Mouse (Mus musculus) CH12.LX (cell line): ENCODE results near the gene Myo15b. TPM values are rescaled to one million over a fixed set of nuclear protein-coding genes. Genes with fewer than 3 reads are reported as not detected.
A peak's percentile ranks its signal among the peaks of the same experiment; 100 is the strongest.

Source experiments
- DNase-seq: peaks from one replicate; pipeline ENCODE4 v3.0.0-alpha.2; 2013; ENCODE audit errors: extremely low read depth
- H3K27ac ChIP-seq: 2 replicates; pipeline ENCODE4 v1.5.1; 2012; ENCODE audit warnings: low read depth, mild to moderate bottlenecking, control low read depth, moderate library complexity; ENCODE audit not compliant: insufficient read depth
- H3K27me3 ChIP-seq: replicated peaks from 2 replicates; pipeline ENCODE3; 2012; ENCODE audit warnings: inconsistent platforms
- H3K36me3 ChIP-seq, 2 experiments: replicated peaks in 1 of 2; 2 replicates each; pipeline versions ENCODE3 to v1.6.1; 2012; ENCODE audit warnings: inconsistent platforms in 1 of 2, low read length in 1 of 2, mild to moderate bottlenecking in 1 of 2, mixed read lengths in 1 of 2, moderate library complexity in 1 of 2; ENCODE audit not compliant: control insufficient read depth in 1 of 2, insufficient read depth in 1 of 2
- H3K4me1 ChIP-seq, 2 experiments: 2 replicates each; pipeline ENCODE4 v1.6.1; 2012; ENCODE audit warnings: inconsistent platforms in 1 of 2, moderate library complexity in 1 of 2; ENCODE audit not compliant: insufficient read depth in 2 of 2, control insufficient read depth in 1 of 2
- H3K4me2 ChIP-seq: 2 replicates; pipeline ENCODE4 v1.6.1; 2012; ENCODE audit warnings: low read depth, mild to moderate bottlenecking, control low read depth; ENCODE audit not compliant: poor library complexity, insufficient read depth, severe bottlenecking
- H3K4me3 ChIP-seq, 3 experiments: fragments of 150-350 bp in 1 of 3; sonication (generic) in 1 of 3; replicated peaks in 1 of 3; 2 replicates each; pipeline versions ENCODE3 to v1.5.1; 2011 to 2012; ENCODE audit warnings: low read depth in 2 of 3, low read length in 2 of 3, mild to moderate bottlenecking in 2 of 3, moderate library complexity in 2 of 3, control low read depth in 1 of 3, improper control_type of control experiment in 1 of 3, inconsistent platforms in 1 of 3, mixed read lengths in 1 of 3; ENCODE audit not compliant: poor library complexity in 1 of 3
- H3K79me2 ChIP-seq: replicated peaks from 2 replicates; pipeline ENCODE4 v1.6.1; 2012; ENCODE audit warnings: mild to moderate bottlenecking, moderate library complexity; ENCODE audit not compliant: control insufficient read depth, poor library complexity, insufficient read depth, severe bottlenecking; ENCODE audit errors: extremely low read depth
- H3K9ac ChIP-seq: 2 replicates; pipeline ENCODE4 v1.6.1; 2012; ENCODE audit warnings: low read depth, mild to moderate bottlenecking, control low read depth, moderate library complexity; ENCODE audit not compliant: insufficient read depth
- H3K9me3 ChIP-seq: replicated peaks from 2 replicates; pipeline ENCODE3; 2012; ENCODE audit warnings: low read length, inconsistent platforms, mixed read lengths
- CHD2 ChIP-seq: IDR thresholded peaks from 2 replicates; pipeline ENCODE4 v1.6.1; 2011; ENCODE audit warnings: low read length, improper control_type of control experiment
- CTCF ChIP-seq, 2 experiments: IDR thresholded peaks in 1 of 2; conservative IDR thresholded peaks in 1 of 2; 2 replicates each; pipeline ENCODE4 v1.5.1; 2011 to 2012; ENCODE audit warnings: low read depth in 2 of 2, low read length in 2 of 2, improper control_type of control experiment in 1 of 2, inconsistent platforms in 1 of 2, mild to moderate bottlenecking in 1 of 2, moderate library complexity in 1 of 2
- EP300 ChIP-seq: IDR thresholded peaks from 2 replicates; pipeline ENCODE4 v1.6.1; 2011; ENCODE audit warnings: low read length, improper control_type of control experiment
- ETS1 ChIP-seq: conservative IDR thresholded peaks from 2 replicates; pipeline ENCODE4 v1.6.1; 2012; ENCODE audit warnings: low read depth, mild to moderate bottlenecking, inconsistent platforms, low read length, improper control_type of control experiment, moderate library complexity
- GABPA ChIP-seq: IDR thresholded peaks from 2 replicates; pipeline ENCODE4 v1.6.1; 2012; ENCODE audit warnings: low read depth, low read length, improper control_type of control experiment, inconsistent platforms; ENCODE audit not compliant: insufficient replicate concordance
- HCFC1 ChIP-seq: IDR thresholded peaks from 2 replicates; pipeline ENCODE4 v1.6.1; 2012; ENCODE audit warnings: low read depth, mild to moderate bottlenecking, inconsistent platforms, low read length, improper control_type of control experiment
- IRF4 ChIP-seq: IDR thresholded peaks from 2 replicates; pipeline ENCODE4 v1.6.1; 2014; ENCODE audit warnings: low read depth, mild to moderate bottlenecking, inconsistent platforms, low read length, improper control_type of control experiment
- JUN ChIP-seq: IDR thresholded peaks from 2 replicates; pipeline ENCODE4 v1.6.1; 2011; ENCODE audit warnings: low read depth, mild to moderate bottlenecking, low read length, improper control_type of control experiment, moderate library complexity; ENCODE audit not compliant: insufficient read depth
- KAT2A ChIP-seq: IDR thresholded peaks from 2 replicates; pipeline ENCODE4 v1.6.1; 2012; ENCODE audit warnings: low read length, improper control_type of control experiment, inconsistent platforms; ENCODE audit not compliant: insufficient replicate concordance
- MAZ ChIP-seq: IDR thresholded peaks from 2 replicates; pipeline ENCODE4 v1.6.1; 2012; ENCODE audit warnings: low read depth, mild to moderate bottlenecking, inconsistent platforms, low read length, improper control_type of control experiment, moderate library complexity
- NELFE ChIP-seq: IDR thresholded peaks from 2 replicates; pipeline ENCODE4 v1.6.1; 2011; ENCODE audit warnings: low read depth, low read length, improper control_type of control experiment
- NRF1 ChIP-seq: IDR thresholded peaks from 2 replicates; pipeline ENCODE4 v1.6.1; 2014; ENCODE audit warnings: low read depth, mild to moderate bottlenecking, inconsistent platforms, low read length, improper control_type of control experiment, moderate library complexity
- PAX5 ChIP-seq: IDR thresholded peaks from 2 replicates; pipeline ENCODE4 v1.6.1; 2012; ENCODE audit warnings: low read length, inconsistent platforms, mixed read lengths
- POLR2A ChIP-seq: IDR thresholded peaks from 2 replicates; pipeline ENCODE4 v1.6.1; 2011; ENCODE audit warnings: low read depth, mild to moderate bottlenecking, improper control_type of control experiment, low read length
- RAD21 ChIP-seq: IDR thresholded peaks from 2 replicates; pipeline ENCODE4 v1.6.1; 2011; ENCODE audit warnings: low read depth, mild to moderate bottlenecking, low read length, improper control_type of control experiment, moderate library complexity
- RCOR1 ChIP-seq: conservative IDR thresholded peaks from 2 replicates; pipeline ENCODE4 v1.6.1; 2012; ENCODE audit warnings: low read depth, mild to moderate bottlenecking, inconsistent platforms, low read length, improper control_type of control experiment
- SMC3 ChIP-seq: IDR thresholded peaks from 2 replicates; pipeline ENCODE4 v1.6.1; 2011; ENCODE audit warnings: low read depth, low read length, improper control_type of control experiment
- TCF12 ChIP-seq: IDR thresholded peaks from 2 replicates; pipeline ENCODE4 v1.6.1; 2014; ENCODE audit warnings: low read depth, mild to moderate bottlenecking, inconsistent platforms, low read length, improper control_type of control experiment
- USF1 ChIP-seq: IDR thresholded peaks from 2 replicates; pipeline ENCODE4 v1.6.1; 2014; ENCODE audit warnings: low read depth, mild to moderate bottlenecking, inconsistent platforms, low read length, improper control_type of control experiment
- USF2 ChIP-seq: conservative IDR thresholded peaks from 2 replicates; pipeline ENCODE4 v1.6.1; 2011; ENCODE audit warnings: low read depth, low read length, improper control_type of control experiment
- ZKSCAN1 ChIP-seq: IDR thresholded peaks from 2 replicates; pipeline ENCODE4 v1.6.1; 2012; ENCODE audit warnings: low read depth, inconsistent platforms, low read length, improper control_type of control experiment, borderline replicate concordance
- ZMIZ1 ChIP-seq: IDR thresholded peaks from 2 replicates; pipeline ENCODE4 v1.6.1; 2012; ENCODE audit warnings: low read depth, mild to moderate bottlenecking, inconsistent platforms, low read length, improper control_type of control experiment
- ZNF384 ChIP-seq: IDR thresholded peaks from 2 replicates; pipeline ENCODE4 v1.6.1; 2012; ENCODE audit warnings: low read depth, low read length, improper control_type of control experiment, inconsistent platforms
- dilution Hi-C: fragments of 300-500 bp; cut with MboI; formaldehyde crosslinking; loops from 2 replicates; pipeline ENCODE4 v1.14.3; 2020; ENCODE audit warnings: low sequenced_read_pairs; ENCODE audit not compliant: extremely low pct_unique_long_range_greater_than_20kb, extremely low pct_ligation_motif_present
- in situ Hi-C: fragments of 300-500 bp; cut with MboI; formaldehyde crosslinking; loops from 3 replicates; pipeline ENCODE4 v1.14.3; 2019; ENCODE audit warnings: low sequenced_read_pairs, low pct_ligation_motif_present, low pct_unique_long_range_greater_than_20kb, mixed read lengths
- polyA plus RNA-seq: library from polyadenylated mRNA; unstranded; fragments of >175 nt; gene quantifications from 2 replicates; pipeline ENCODE4 v1.2.1, GENCODE M21; 2012; ENCODE audit warnings: low read depth; ENCODE audit not compliant: insufficient read length
- total RNA-seq, 2 experiments: library from RNA; depleted of rRNA; stranded (reverse); fragments of 300-350 nt in 1 of 2; fragments of >200 nt in 1 of 2; gene quantifications; 2 replicates each; pipeline ENCODE4 v1.2.3; 2012 to 2014

The Myo15b gene
- total and polyA plus RNA-seq, 3 experiments: 0.21 to 0.43 TPM; not detected in 1

DNA sequence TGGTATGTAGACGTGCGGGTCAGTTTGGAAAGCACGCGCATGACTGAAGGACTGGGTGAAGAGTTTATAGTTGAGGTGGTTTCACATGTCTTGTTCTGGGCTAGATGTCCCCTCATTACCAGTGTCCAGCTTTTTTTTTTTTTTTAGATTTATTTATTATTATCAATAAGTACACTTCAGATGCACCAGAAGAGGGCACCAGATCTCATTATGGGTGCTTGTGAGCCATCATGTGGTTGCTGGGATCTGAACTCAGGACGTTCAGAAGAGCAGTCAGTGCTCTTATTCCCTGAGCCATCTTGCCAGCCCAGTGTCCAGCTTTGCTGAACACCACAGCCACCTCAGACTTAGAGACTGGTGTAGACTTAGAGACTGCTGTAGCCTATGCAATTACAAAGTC is 40.9 kb upstream of the Myo15b start:
- no peak overlapping the region for H3K27ac ChIP-seq
- H3K36me3 ChIP-seq: peaks cover 35 to 60% of the 10 kb centered on the region in 2 experiments
- DNase-seq: no peak
- TF ChIP-seq CTCF (conservative IDR thresholded peaks at IDR 0.05 in 1 of 2, IDR thresholded peaks at IDR 0.05 in 1 of 2; ENCODE audit: low read depth in 2 of 2, low read length in 2 of 2) (peak in 1 of 2 experiments; percentile 51; a peak in 2 of 4 replicates), CHD2 (no peak), SMC3 (peak; percentile 7; the same call in 1 of the 2 replicates), ZNF384 (peak; percentile 65), ZKSCAN1 (no peak)
- TF ChIP-seq, all 38 proteins: peak for 3
- Histone ChIP-seq H3K9me3 (no peaks in the 10 kb centered on the region), H3K27me3 (no peaks in the 10 kb centered on the region), H3K4me1 (peaks cover 8 to 36% of the 10 kb centered on the region in 2 experiments), H3K79me2 (0 out of 2 replicates have a peak, but pooled peaks cover 5% of the 10 kb centered on the region), H3K9ac (no peak overlapping the region), H3K4me2 (no peak overlapping the region), H3K4me3 (no peak overlapping the region)
- dilution Hi-C loops: no loop called here
- in situ Hi-C loops: no loop called here

DNA sequence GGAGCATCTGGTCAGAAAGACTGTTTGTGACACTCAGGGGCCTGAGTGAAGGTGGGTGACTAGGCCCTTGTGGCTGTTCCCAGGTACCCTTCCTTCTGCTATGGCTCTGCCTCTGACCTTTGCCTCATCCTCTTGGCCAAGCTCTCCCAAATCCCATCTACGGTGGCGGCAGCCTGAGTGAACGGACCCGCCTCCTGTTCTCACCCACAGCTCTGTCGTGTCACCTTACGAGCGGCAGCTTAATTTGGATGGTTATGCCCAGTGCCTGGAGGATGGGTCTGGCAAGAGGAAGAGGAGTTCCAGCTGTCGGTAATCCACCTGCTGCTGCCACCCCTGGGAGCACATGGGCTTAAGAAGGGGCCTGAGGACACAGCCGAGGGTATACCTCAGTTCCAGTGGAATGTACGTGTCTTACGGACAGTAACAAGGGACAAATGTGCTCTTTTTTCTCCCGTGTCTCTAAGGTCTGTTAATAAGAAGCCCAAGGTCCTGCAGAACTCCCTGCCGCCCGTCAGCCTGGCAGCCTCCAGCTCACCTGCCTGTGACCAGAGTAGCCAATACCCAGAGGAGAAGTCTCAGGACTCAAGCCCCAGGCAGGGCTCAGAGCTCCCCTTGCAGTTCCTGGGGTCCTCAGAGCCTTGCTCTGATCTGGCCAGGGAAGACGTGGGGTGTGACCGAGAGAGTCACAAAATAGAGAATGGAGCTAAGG is 38.1 kb upstream of the Myo15b start:
- in situ Hi-C loops: no loop called here
- TF ChIP-seq ZMIZ1: no peak
- TF ChIP-seq USF1: no peak
- no peak for TF ChIP-seq SMC3
- no peak for TF ChIP-seq ETS1
- no peak for TF ChIP-seq IRF4
- TF ChIP-seq TCF12: no peak
- TF ChIP-seq PAX5: no peak
- no peak for TF ChIP-seq USF2
- TF ChIP-seq NRF1: no peak
- peaks cover 39 to 74% of the 10 kb centered on the region in 2 experiments for H3K36me3 ChIP-seq
- no peak for DNase-seq
- no peak overlapping the region for H3K9ac ChIP-seq
- no peaks in the 10 kb centered on the region for H3K27me3 ChIP-seq
- no peaks in the 10 kb centered on the region for H3K9me3 ChIP-seq
- no peak overlapping the region for H3K27ac ChIP-seq
- H3K4me3 ChIP-seq: no peak overlapping the region
- dilution Hi-C loops: no loop called here
- peaks cover 9 to 34% of the 10 kb centered on the region in 2 experiments; a peak in 3 of 4 replicates for H3K4me1 ChIP-seq
- H3K4me2 ChIP-seq: no peak overlapping the region
- H3K79me2 ChIP-seq: 0 out of 2 replicates have a peak, but pooled peaks cover 5% of the 10 kb centered on the region

GRCm38 (mm10) chr11:115821001-115821400 is 37.2 kb upstream of the Myo15b start:
- Histone ChIP-seq H3K9ac (no peak overlapping the region), H3K4me3 (no peak overlapping the region), H3K9me3 (no peaks in the 10 kb centered on the region), H3K79me2 (no peaks in the 10 kb centered on the region), H3K27me3 (no peaks in the 10 kb centered on the region), H3K4me1 (peaks cover 5 to 28% of the 10 kb centered on the region in 2 experiments; a peak in 3 of 4 replicates), H3K36me3 (peaks cover 39 to 69% of the 10 kb centered on the region in 2 experiments), H3K4me2 (no peak overlapping the region), H3K27ac (no peak overlapping the region)
- in situ Hi-C loops (no loop called here), dilution Hi-C loops (no loop called here)
- TF ChIP-seq CTCF (conservative IDR thresholded peaks at IDR 0.05 in 1 of 2, IDR thresholded peaks at IDR 0.05 in 1 of 2; ENCODE audit: low read depth in 2 of 2, low read length in 2 of 2) (no peak), RAD21 (no peak), POLR2A (no peak), SMC3 (no peak), ZMIZ1 (no peak), HCFC1 (no peak), MAZ (no peak), KAT2A (no peak), IRF4 (no peak), RCOR1 (no peak), NELFE (no peak), EP300 (no peak), CHD2 (no peak), JUN (no peak), TCF12 (no peak), GABPA (no peak)
- no peak for DNase-seq
